Mouse (Mus musculus) hindbrain, postnatal 0 days (tissue): ENCODE measurements around the gene Mup5. TPM values are rescaled to one million over a fixed set of nuclear protein-coding genes. Genes with fewer than 3 reads are reported as not detected.
"Not testable (repeated sequence)": the region's sequence is repeated elsewhere in the genome, so short reads cannot be mapped to it uniquely, and the experiment has no call there.

ENCODE experiments used
- ATAC-seq: fragments of 200-750 bp; cut with Nextera tagmentation; 2 replicates; pipeline ENCODE4 v1.8.0; 2017; ENCODE audit warnings: mild to moderate bottlenecking, moderate TSS enrichment, moderate library complexity
- DNase-seq: peaks from one replicate; pipeline ENCODE4 v3.0.0-alpha.2; 2015; ENCODE audit warnings: low spot score
- H3K27ac ChIP-seq: fragments of 300-500 bp; sonication (generic); 2 replicates; pipeline ENCODE4 v1.5.1; 2014; ENCODE audit warnings: mild to moderate bottlenecking
- H3K27me3 ChIP-seq: fragments of 300-500 bp; sonication (generic); 2 replicates; pipeline ENCODE4 v1.6.1; 2014; ENCODE audit warnings: low read length, mixed read lengths; ENCODE audit not compliant: insufficient read depth
- H3K36me3 ChIP-seq: fragments of 300-500 bp; sonication (generic); 2 replicates; pipeline ENCODE4 v1.6.1; 2014; ENCODE audit warnings: low read length, mixed read lengths; ENCODE audit not compliant: insufficient read depth
- H3K4me1 ChIP-seq: fragments of 300-500 bp; sonication (generic); 2 replicates; pipeline ENCODE4 v1.6.1; 2014; ENCODE audit warnings: antibody characterized with exemption, low read length, mixed read lengths; ENCODE audit not compliant: insufficient read depth
- H3K4me2 ChIP-seq: fragments of 300-500 bp; sonication (generic); 2 replicates; pipeline ENCODE4 v1.6.1; 2014; ENCODE audit warnings: low read depth, mild to moderate bottlenecking, low read length, moderate library complexity, mixed read lengths
- H3K4me3 ChIP-seq: fragments of 300-500 bp; sonication (generic); 2 replicates; pipeline ENCODE4 v1.5.1; 2014; ENCODE audit warnings: low read length
- H3K9ac ChIP-seq: fragments of 300-500 bp; sonication (generic); replicated peaks from 2 replicates; pipeline ENCODE4 v1.6.1; 2014; ENCODE audit warnings: mild to moderate bottlenecking, low read length, moderate library complexity, mixed read lengths
- H3K9me3 ChIP-seq: fragments of 300-500 bp; sonication (generic); 2 replicates; pipeline ENCODE4 v1.6.1; 2016; ENCODE audit warnings: low read length, mixed read lengths
- CTCF ChIP-seq: IDR thresholded peaks from 2 replicates; pipeline ENCODE4 v1.5.1; 2016; ENCODE audit warnings: antibody characterized with exemption, control low read depth, low read depth
- WGBS: fragments of 180-500 bp; shearing (Covaris S2); extraction: QIAGEN DNeasy Blood & Tissue Kit; methylation state at CpG from one replicate; pipeline ENCODE4 v1.1.7; 2014; 5-methylcytosine and 5-hydroxymethylcytosine counted together
- polyA plus RNA-seq: library from polyadenylated mRNA; unstranded; fragments of >200 nt; fragmentation: Nextera tagmentation; extraction: Ambion mirVana; gene quantifications from 2 replicates; pipeline ENCODE4 v1.2.1, GENCODE M21; 2015
- total RNA-seq: library from RNA; depleted of rRNA; stranded (reverse); fragments of >200 nt; gene quantifications from 2 replicates; pipeline ENCODE4 v1.2.3, GENCODE M21; 2014

Gene Mup5
- total and polyA plus RNA-seq, 2 experiments from 2014 or later: not detected

- no peak overlapping the region for H3K4me3 ChIP-seq
- H3K9me3 ChIP-seq: peaks cover 6% of the 10 kb centered on the region; the same call in 1 of the 2 replicates
- no peak overlapping the region for H3K9ac ChIP-seq
- WGBS: 93% methylated on average over 15 of the region's 15 CpGs
- ATAC-seq (0 out of 2 replicates have a peak, but pooled peaks have one; percentile 15), DNase-seq (no peak)
- no peak for TF ChIP-seq CTCF
- H3K4me2 ChIP-seq: no peak overlapping the region
- H3K36me3 ChIP-seq: no peaks in the 10 kb centered on the region
- H3K27ac ChIP-seq: no peak overlapping the region
- no peaks in the 10 kb centered on the region for H3K27me3 ChIP-seq
- no peaks in the 10 kb centered on the region for H3K4me1 ChIP-seq
These were observed 11.8 kb downstream of the Mup5 start for GRCm38 (mm10) chr4:61823185-61823584.

- H3K9ac ChIP-seq, ATAC-seq, H3K27me3 ChIP-seq, H3K27ac ChIP-seq, H3K4me2 ChIP-seq, H3K36me3 ChIP-seq, H3K9me3 ChIP-seq, H3K4me1 ChIP-seq, H3K4me3 ChIP-seq, DNase-seq: not testable (repeated sequence)
- 94% methylated on average over 9 of the region's 9 CpGs for WGBS
These were observed 12.5 kb downstream of the Mup5 start for GRCm38 (mm10) chr4:61822541-61822940.

GRCm38 (mm10) chr4:61815602-61816001 is 19.4 kb downstream of the Mup5 start:
- ATAC-seq (no peak), DNase-seq (no peak)
- Histone ChIP-seq H3K27me3 (no peaks in the 10 kb centered on the region), H3K36me3 (no peaks in the 10 kb centered on the region), H3K9ac (no peak overlapping the region), H3K4me3 (no peak overlapping the region), H3K4me1 (no peaks in the 10 kb centered on the region), H3K9me3 (no peaks in the 10 kb centered on the region), H3K4me2 (no peak overlapping the region), H3K27ac (no peak overlapping the region)
- no peak for TF ChIP-seq CTCF
- 84% methylated on average over 2 of the region's 2 CpGs for WGBS

- Histone ChIP-seq H3K4me3 (no peak overlapping the region), H3K36me3 (no peaks in the 10 kb centered on the region), H3K4me2 (no peak overlapping the region), H3K27me3 (no peaks in the 10 kb centered on the region), H3K4me1 (no peaks in the 10 kb centered on the region), H3K27ac (no peak overlapping the region), H3K9me3 (no peaks in the 10 kb centered on the region), H3K9ac (no peak overlapping the region)
- no peak for DNase-seq
- no peak for ATAC-seq
- TF ChIP-seq CTCF: no peak
These were observed 21.6 kb downstream of the Mup5 start for GRCm38 (mm10) chr4:61813435-61813834.

GRCm38 (mm10) chr4:61811193-61811592 is 23.8 kb downstream of the Mup5 start:
- not testable (repeated sequence) for H3K9ac ChIP-seq
- 22% methylated on average over 2 of the region's 2 CpGs for WGBS

GRCm38 (mm10) chr4:61808926-61809325 is 26.1 kb downstream of the Mup5 start:
- not testable (repeated sequence) for H3K4me2 ChIP-seq, H3K27me3 ChIP-seq, H3K36me3 ChIP-seq, H3K9ac ChIP-seq, ATAC-seq, H3K4me3 ChIP-seq, H3K9me3 ChIP-seq, DNase-seq, H3K4me1 ChIP-seq, H3K27ac ChIP-seq
- WGBS: 90% methylated on average over 3 of the region's 3 CpGs

More at GRCm38 (mm10) chr4:61811193-61811592, 23.8 kb downstream of the Mup5 start:
- not testable (repeated sequence) for H3K4me1 ChIP-seq, H3K27me3 ChIP-seq, H3K9me3 ChIP-seq, H3K4me2 ChIP-seq, H3K36me3 ChIP-seq, ATAC-seq, H3K27ac ChIP-seq, H3K4me3 ChIP-seq
- TF ChIP-seq CTCF: peak; percentile 90
- peak; percentile 70 for DNase-seq

GRCm38 (mm10) chr4:61789699-61790098 is 45.3 kb downstream of the Mup5 start:
- H3K9me3 ChIP-seq, H3K27ac ChIP-seq, H3K4me1 ChIP-seq, H3K9ac ChIP-seq, H3K4me2 ChIP-seq, ATAC-seq, H3K4me3 ChIP-seq, H3K27me3 ChIP-seq, H3K36me3 ChIP-seq, DNase-seq: not testable (repeated sequence)
- WGBS: 88% methylated on average over 1 of the region's 1 CpGs

GRCm38 (mm10) chr4:61784231-61784630 is 50.8 kb downstream of the Mup5 start:
- not testable (repeated sequence) for H3K9me3 ChIP-seq, H3K9ac ChIP-seq, H3K4me3 ChIP-seq, H3K4me2 ChIP-seq, H3K27ac ChIP-seq, ATAC-seq, H3K4me1 ChIP-seq, H3K36me3 ChIP-seq, DNase-seq, H3K27me3 ChIP-seq
- WGBS: 78% methylated on average over 1 of the region's 1 CpGs

GRCm38 (mm10) chr4:61782169-61782568 is 52.9 kb downstream of the Mup5 start, which contains the start of gene Mup19:
Gene Mup19, minus strand, starts transcription at chr4:61782269.
- not testable (repeated sequence) for H3K4me1 ChIP-seq, H3K27me3 ChIP-seq, H3K9me3 ChIP-seq, H3K9ac ChIP-seq, H3K4me3 ChIP-seq, H3K27ac ChIP-seq, H3K36me3 ChIP-seq, ATAC-seq, DNase-seq, H3K4me2 ChIP-seq
- 82% methylated on average over 1 of the region's 5 CpGs for WGBS
